Mouse (Mus musculus): ENCODE results near the gene Ldb2. TPM values are rescaled to one million over a fixed set of nuclear protein-coding genes. Genes with fewer than 3 reads are reported as not detected.

Gene Ldb2
- total and polyA plus RNA-seq, 2 experiments from 2014 or later = 47.6 to 66.5 TPM

- ATAC-seq (ENCODE audit: low FRiP score) = no peak
- Histone ChIP-seq H3K4me1 (ENCODE audit: insufficient read depth, low read length) (no peaks in the 10 kb centered on the region), H3K9ac (replicated peaks; ENCODE audit: low read length, poor library complexity, severe bottlenecking) (no peak overlapping the region)
Observed at GRCm38 (mm10) chr5:44670336-44670735, 129.1 kb downstream of the Ldb2 start.

GRCm38 (mm10) chr5:44667907-44668306 is 131.6 kb downstream of the Ldb2 start:
- no peaks in the 10 kb centered on the region for H3K9me3 ChIP-seq (ENCODE audit: low read length)
- no peak for ATAC-seq (ENCODE audit: low FRiP score)

More at GRCm38 (mm10) chr5:44670336-44670735, 129.1 kb downstream of the Ldb2 start:
- TF ChIP-seq CTCF (IDR thresholded peaks at IDR 0.05) = no peak
- no peak for DNase-seq (ENCODE audit: low spot score)
- Histone ChIP-seq H3K27ac (ENCODE audit: low read depth, low read length) (no peak overlapping the region), H3K4me2 (ENCODE audit: low read depth, low read length, poor library complexity, severe bottlenecking) (no peak overlapping the region), H3K27me3 (ENCODE audit: insufficient read depth, low read length) (no peaks in the 10 kb centered on the region), H3K9me3 (ENCODE audit: low read length) (no peaks in the 10 kb centered on the region), H3K36me3 (ENCODE audit: insufficient read depth, low read length) (no peaks in the 10 kb centered on the region), H3K4me3 (ENCODE audit: low read depth, low read length) (no peak overlapping the region)
- 65% methylated on average over 2 of the region's 2 CpGs for WGBS

GRCm38 (mm10) chr5:44667383-44667782 is 132.1 kb downstream of the Ldb2 start:
- no peak for TF ChIP-seq CTCF (IDR thresholded peaks at IDR 0.05)
- peak; percentile 49; the same call in 1 of the 2 replicates for ATAC-seq (ENCODE audit: low FRiP score)
- Histone ChIP-seq H3K4me3 (ENCODE audit: low read depth, low read length) (no peak overlapping the region), H3K4me2 (ENCODE audit: low read depth, low read length, poor library complexity, severe bottlenecking) (no peak overlapping the region), H3K4me1 (ENCODE audit: insufficient read depth, low read length) (no peaks in the 10 kb centered on the region), H3K27ac (ENCODE audit: low read depth, low read length) (peak overlapping the region; percentile 60), H3K27me3 (ENCODE audit: insufficient read depth, low read length) (no peaks in the 10 kb centered on the region), H3K9ac (replicated peaks; ENCODE audit: low read length, poor library complexity, severe bottlenecking) (no peak overlapping the region), H3K36me3 (ENCODE audit: insufficient read depth, low read length) (no peaks in the 10 kb centered on the region), H3K9me3 (ENCODE audit: low read length) (no peaks in the 10 kb centered on the region)
- 65% methylated on average over 10 of the region's 10 CpGs for WGBS
- DNase-seq (ENCODE audit: low spot score) = no peak

More at GRCm38 (mm10) chr5:44667907-44668306, 131.6 kb downstream of the Ldb2 start:
- no peak overlapping the region for H3K9ac ChIP-seq (replicated peaks; ENCODE audit: low read length, poor library complexity, severe bottlenecking)
- no peak for DNase-seq (ENCODE audit: low spot score)
- no peak for TF ChIP-seq CTCF (IDR thresholded peaks at IDR 0.05)
- no peaks in the 10 kb centered on the region for H3K36me3 ChIP-seq (ENCODE audit: insufficient read depth, low read length)
- no peak overlapping the region for H3K4me3 ChIP-seq (ENCODE audit: low read depth, low read length)
- H3K4me2 ChIP-seq (ENCODE audit: low read depth, low read length, poor library complexity, severe bottlenecking) = no peak overlapping the region
- H3K4me1 ChIP-seq (ENCODE audit: insufficient read depth, low read length) = no peaks in the 10 kb centered on the region
- H3K27me3 ChIP-seq (ENCODE audit: insufficient read depth, low read length) = no peaks in the 10 kb centered on the region
- H3K27ac ChIP-seq (ENCODE audit: low read depth, low read length) = peak overlapping the region; percentile 60
- 78% methylated on average over 3 of the region's 3 CpGs for WGBS

- H3K36me3 ChIP-seq (ENCODE audit: insufficient read depth, low read length) = no peaks in the 10 kb centered on the region
- H3K27ac ChIP-seq (ENCODE audit: low read depth, low read length) = no peak overlapping the region
- H3K9me3 ChIP-seq (ENCODE audit: low read length) = no peaks in the 10 kb centered on the region
- TF ChIP-seq CTCF (IDR thresholded peaks at IDR 0.05) = no peak
- H3K9ac ChIP-seq (replicated peaks; ENCODE audit: low read length, poor library complexity, severe bottlenecking) = no peak overlapping the region
- H3K4me3 ChIP-seq (ENCODE audit: low read depth, low read length) = no peak overlapping the region
- no peak for DNase-seq (ENCODE audit: low spot score)
- ATAC-seq (ENCODE audit: low FRiP score) = no peak
- 91% methylated on average over 11 of the region's 11 CpGs for WGBS
- no peaks in the 10 kb centered on the region for H3K27me3 ChIP-seq (ENCODE audit: insufficient read depth, low read length)
- H3K4me2 ChIP-seq (ENCODE audit: low read depth, low read length, poor library complexity, severe bottlenecking) = no peak overlapping the region
- H3K4me1 ChIP-seq (ENCODE audit: insufficient read depth, low read length) = no peaks in the 10 kb centered on the region
Observed at GRCm38 (mm10) chr5:44659651-44660050, 139.8 kb downstream of the Ldb2 start.

GRCm38 (mm10) chr5:44656707-44657106 is 142.8 kb downstream of the Ldb2 start:
- Histone ChIP-seq H3K36me3 (ENCODE audit: insufficient read depth, low read length) (no peaks in the 10 kb centered on the region), H3K4me3 (ENCODE audit: low read depth, low read length) (no peak overlapping the region), H3K4me2 (ENCODE audit: low read depth, low read length, poor library complexity, severe bottlenecking) (no peak overlapping the region), H3K27ac (ENCODE audit: low read depth, low read length) (no peak overlapping the region), H3K27me3 (ENCODE audit: insufficient read depth, low read length) (no peaks in the 10 kb centered on the region), H3K9me3 (ENCODE audit: low read length) (no peaks in the 10 kb centered on the region), H3K9ac (replicated peaks; ENCODE audit: low read length, poor library complexity, severe bottlenecking) (no peak overlapping the region), H3K4me1 (ENCODE audit: insufficient read depth, low read length) (no peaks in the 10 kb centered on the region)
- WGBS = 94% methylated on average over 1 of the region's 1 CpGs
- ATAC-seq (ENCODE audit: low FRiP score) (no peak), DNase-seq (ENCODE audit: low spot score) (no peak)
- TF ChIP-seq CTCF (IDR thresholded peaks at IDR 0.05) = peak; percentile 52

- Histone ChIP-seq H3K4me2 (ENCODE audit: low read depth, low read length, poor library complexity, severe bottlenecking) (0 out of 2 replicates have a peak overlapping the region, but pooled peaks have one; percentile 22), H3K4me3 (ENCODE audit: low read depth, low read length) (no peak overlapping the region), H3K27me3 (ENCODE audit: insufficient read depth, low read length) (no peaks in the 10 kb centered on the region), H3K9ac (replicated peaks; ENCODE audit: low read length, poor library complexity, severe bottlenecking) (no peak overlapping the region), H3K4me1 (ENCODE audit: insufficient read depth, low read length) (no peaks in the 10 kb centered on the region), H3K36me3 (ENCODE audit: insufficient read depth, low read length) (no peaks in the 10 kb centered on the region), H3K9me3 (ENCODE audit: low read length) (no peaks in the 10 kb centered on the region), H3K27ac (ENCODE audit: low read depth, low read length) (peak overlapping the region; percentile 51)
- no peak for TF ChIP-seq CTCF (IDR thresholded peaks at IDR 0.05)
- ATAC-seq (ENCODE audit: low FRiP score) (no peak; the same call in 1 of the 2 replicates), DNase-seq (ENCODE audit: low spot score) (peak; percentile 24)
- 2% methylated on average over 9 of the region's 9 CpGs for WGBS
Observed at GRCm38 (mm10) chr5:44654403-44654802, 145.1 kb downstream of the Ldb2 start.

Measured in midbrain, postnatal 0 days (tissue).